Mouse (Mus musculus) left cerebral cortex, postnatal 4 days (tissue): ENCODE data around the gene Ubac2. TPM values are rescaled to one million over a fixed set of nuclear protein-coding genes. Genes with fewer than 3 reads are reported as not detected.

Experiments
- DNase-seq: peaks from one replicate; pipeline ENCODE4 v3.0.0-alpha.2; 2022
- intact Hi-C: fragments of 180-260 bp; cut with DNase I; formaldehyde crosslinking; loops from one replicate; pipeline ENCODE4 v1.15.1; 2025
- total RNA-seq, 2 experiments: library from RNA; stranded (reverse); gene quantifications; 2 replicates each; pipeline ENCODE4 v1.2.3; 2021

Ubac2 gene
- total RNA-seq, 2 experiments from 2014 or later, result 24.2 to 25.3 TPM

- intact Hi-C loops, result no loop called here
- no peak for DNase-seq
These were observed 190.6 kb downstream of the Ubac2 start for GRCm38 (mm10) chr14:122068801-122069695.

DNA sequence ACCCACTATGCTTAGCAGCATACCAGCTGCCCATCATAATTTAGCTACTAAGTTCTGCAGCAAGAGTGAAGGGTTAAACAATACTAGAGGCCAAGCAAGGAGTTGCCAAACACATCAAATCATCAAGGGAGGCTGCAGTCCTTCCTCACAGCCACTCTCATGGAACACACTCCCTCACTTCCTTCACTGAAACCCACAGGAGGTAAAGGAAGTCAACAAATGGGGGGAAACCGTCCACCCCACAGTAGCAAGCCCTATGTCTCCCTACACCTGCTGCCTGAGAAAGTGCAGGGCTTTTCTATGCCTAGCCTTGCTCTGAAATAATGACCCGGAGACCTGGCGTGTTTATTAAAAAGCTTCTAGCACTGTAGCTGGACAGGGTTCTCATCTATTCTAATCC, 191.5 kb downstream of the Ubac2 start:
- intact Hi-C loops, result no loop called here

More for the DNA sequence above, 191.5 kb downstream of the Ubac2 start:
- no peak for DNase-seq

Other genes with a start within 250 kb of the Ubac2 start
- 100 to 1,000 TPM; 194 to 195 TPM for gene Dock9, start 80.8 kb upstream of the Ubac2 start, total RNA-seq
- gene Gpr18, start 37.2 kb downstream of the Ubac2 start, total RNA-seq, result not detected
- gene Gpr183, start 86.6 kb downstream of the Ubac2 start, total RNA-seq, result under 1 TPM; 0.44 to 0.66 TPM
- under 1 TPM in 1 of 2 experiments, not detected in 1; 0.44 TPM for gene Timm8a2, start 156.1 kb downstream of the Ubac2 start, total RNA-seq
- gene Tm9sf2, start 228.4 kb downstream of the Ubac2 start, total RNA-seq, result 10 to 100 TPM; 68.4 to 71.7 TPM